Mouse (Mus musculus): ENCODE results near the gene Pdx1. TPM values are rescaled to one million over a fixed set of nuclear protein-coding genes. Genes with fewer than 3 reads are reported as not detected.

Pdx1 gene
- not detected in 2 replicates for polyA plus RNA-seq (2012; ENCODE audit: insufficient read depth, insufficient read length, low replicate concordance, missing spikeins)

DNA sequence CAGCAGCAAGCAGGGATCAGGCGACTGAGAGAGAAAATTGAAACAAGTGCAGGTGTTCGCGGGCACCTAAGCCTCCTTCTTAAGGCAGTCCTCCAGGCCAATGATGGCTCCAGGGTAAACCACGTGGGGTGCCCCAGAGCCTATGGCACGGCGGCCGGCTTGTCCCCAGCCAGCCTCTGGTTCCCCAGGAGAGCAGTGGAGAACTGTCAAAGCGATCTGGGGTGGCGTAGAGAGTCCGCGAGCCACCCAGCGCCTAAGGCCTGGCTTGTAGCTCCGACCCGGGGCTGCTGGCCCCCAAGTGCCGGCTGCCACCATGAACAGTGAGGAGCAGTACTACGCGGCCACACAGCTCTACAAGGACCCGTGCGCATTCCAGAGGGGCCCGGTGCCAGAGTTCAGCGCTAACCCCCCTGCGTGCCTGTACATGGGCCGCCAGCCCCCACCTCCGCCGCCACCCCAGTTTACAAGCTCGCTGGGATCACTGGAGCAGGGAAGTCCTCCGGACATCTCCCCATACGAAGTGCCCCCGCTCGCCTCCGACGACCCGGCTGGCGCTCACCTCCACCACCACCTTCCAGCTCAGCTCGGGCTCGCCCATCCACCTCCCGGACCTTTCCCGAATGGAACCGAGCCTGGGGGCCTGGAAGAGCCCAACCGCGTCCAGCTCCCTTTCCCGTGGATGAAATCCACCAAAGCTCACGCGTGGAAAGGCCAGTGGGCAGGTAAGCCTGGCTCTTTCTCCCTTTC lies at the start of gene Pdx1:
Gene Pdx1 (plus strand): TSS at position 34 of the 747 bp plus-strand sequence.
- H3K4me1 ChIP-seq (ENCODE audit: control insufficient read depth, insufficient read depth, low read length) = no peaks in the 10 kb centered on the region
- 2% methylated on average over 44 of the region's 44 CpGs for WGBS
- H3K4me3 ChIP-seq (ENCODE audit: insufficient read depth, low read depth, low read length) = no peak within 1 kb of the TSS
- TF ChIP-seq CTCF (IDR thresholded peaks at IDR 0.05; ENCODE audit: insufficient read depth, low read depth, low read length) (no peak), POLR2A (IDR thresholded peaks at IDR 0.05; ENCODE audit: insufficient read depth, low read depth, low read length) (no peak)
- H3K27ac ChIP-seq (ENCODE audit: insufficient read depth, low read depth, low read length) = no peak within 1 kb of the TSS

DNA sequence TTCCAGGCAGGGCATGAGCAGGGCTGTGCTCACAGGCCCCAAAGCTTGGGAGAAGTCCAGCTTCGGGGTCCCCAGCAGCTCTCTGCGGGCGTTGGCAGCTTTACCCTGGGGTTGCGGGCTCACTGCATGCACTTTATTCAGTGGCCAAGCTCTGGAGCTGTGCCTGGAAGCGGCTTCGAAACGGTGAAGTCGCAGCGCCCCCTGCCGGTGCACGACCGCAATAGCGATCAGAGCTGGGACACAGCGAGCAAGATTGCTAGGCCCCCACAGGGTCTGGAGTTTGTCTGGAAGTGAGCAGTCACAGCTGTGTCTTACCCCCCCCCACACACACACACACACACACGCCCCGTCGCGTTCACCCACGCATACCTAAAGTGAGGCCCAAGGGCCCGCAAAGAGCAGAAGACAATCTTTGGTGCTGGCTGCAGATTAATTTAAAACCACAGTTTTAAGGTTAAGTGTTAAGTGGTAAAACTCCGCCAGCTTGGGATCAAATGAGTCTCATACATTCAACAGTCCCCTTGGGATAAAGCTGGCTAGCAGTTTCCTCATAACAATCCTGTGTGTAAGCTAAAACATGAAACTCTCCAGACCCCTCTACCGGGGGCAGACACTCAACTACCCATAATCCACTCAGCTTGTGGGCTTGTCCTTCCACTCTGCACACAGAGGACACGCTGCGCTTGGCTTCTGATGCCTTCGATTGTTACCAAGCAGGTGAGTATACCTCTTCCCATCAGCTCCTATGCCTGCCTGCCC lies 42.2 kb upstream of the Pdx1 start:
- no peak overlapping the region for H3K27ac ChIP-seq (ENCODE audit: insufficient read depth, low read depth, low read length)
- no peak overlapping the region for H3K4me3 ChIP-seq (ENCODE audit: insufficient read depth, low read depth, low read length)
- peak; percentile 92 for TF ChIP-seq CTCF (IDR thresholded peaks at IDR 0.05; ENCODE audit: insufficient read depth, low read depth, low read length)
- no peak for TF ChIP-seq POLR2A (IDR thresholded peaks at IDR 0.05; ENCODE audit: insufficient read depth, low read depth, low read length)
- peaks cover 2% of the 10 kb centered on the region; the same call in 1 of the 2 replicates for H3K4me1 ChIP-seq (ENCODE audit: control insufficient read depth, insufficient read depth, low read length)
- WGBS = 18% methylated on average over 25 of the region's 25 CpGs

DNA sequence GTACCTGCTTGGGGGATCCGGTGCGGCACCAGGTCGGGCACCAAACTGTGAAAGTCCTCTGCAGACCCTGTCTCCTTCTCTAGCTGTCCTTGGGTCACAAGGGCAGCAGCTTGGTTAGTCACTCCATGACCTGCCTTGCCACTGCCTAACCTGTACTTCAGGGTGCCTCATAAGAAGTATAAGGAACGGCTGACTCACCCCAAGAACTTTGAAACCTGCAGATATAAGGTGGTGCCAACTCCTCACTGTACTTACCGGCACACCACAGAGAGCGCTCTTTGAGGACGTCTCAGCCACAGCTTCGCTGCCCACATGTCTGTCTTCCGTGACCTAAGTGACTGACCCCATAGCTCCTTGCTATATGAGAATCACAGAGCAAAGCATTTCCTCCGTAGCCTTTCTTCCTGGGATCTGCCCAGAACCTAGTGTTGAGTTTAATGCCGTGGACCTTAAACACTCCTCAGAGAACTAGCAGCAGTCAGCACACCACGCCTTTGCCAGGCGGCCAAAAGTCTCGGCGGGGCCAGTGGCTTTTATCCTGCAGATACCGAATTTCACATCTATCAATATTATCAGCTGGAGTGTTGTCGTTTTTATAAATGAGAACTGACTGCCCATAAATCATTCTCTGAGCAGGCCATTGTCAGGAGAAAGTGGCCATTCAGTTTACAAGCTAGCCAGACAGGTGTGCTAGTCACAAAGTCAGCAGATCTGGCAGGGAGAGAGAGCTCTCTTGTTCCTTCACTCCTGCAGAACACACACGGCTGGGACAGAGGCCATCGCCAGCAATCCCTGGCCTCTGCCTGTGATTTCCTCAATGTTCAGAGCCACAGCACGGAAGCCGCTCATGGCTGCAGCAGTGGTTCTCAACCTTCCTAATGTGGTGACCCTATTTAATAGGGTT lies 34.1 kb upstream of the Pdx1 start:
- 82% methylated on average over 21 of the region's 21 CpGs for WGBS

DNA sequence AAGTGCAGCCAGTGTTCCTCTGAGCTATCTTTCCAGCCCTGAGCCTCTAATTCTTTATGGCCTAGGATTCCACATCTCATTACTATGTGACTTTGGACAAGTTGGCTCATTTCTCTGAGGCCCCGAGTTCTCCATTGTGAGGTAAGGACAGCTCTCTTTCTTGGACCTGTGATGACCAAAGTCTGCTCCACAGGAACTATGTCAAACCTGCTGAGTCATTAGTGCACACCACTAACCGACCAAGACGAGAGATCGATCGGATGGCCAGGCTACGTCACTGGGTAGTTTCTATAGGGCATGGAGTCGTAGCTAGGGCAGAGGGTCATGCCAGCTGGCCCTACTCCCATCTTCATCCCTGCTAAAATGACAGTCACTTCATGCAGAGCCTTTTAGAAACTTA lies 25.9 kb upstream of the Pdx1 start:
- Histone ChIP-seq H3K27ac (ENCODE audit: insufficient read depth, low read depth, low read length) (no peak overlapping the region), H3K4me3 (ENCODE audit: insufficient read depth, low read depth, low read length) (no peak overlapping the region), H3K4me1 (ENCODE audit: control insufficient read depth, insufficient read depth, low read length) (no peaks in the 10 kb centered on the region)
- TF ChIP-seq POLR2A (IDR thresholded peaks at IDR 0.05; ENCODE audit: insufficient read depth, low read depth, low read length) = no peak
- TF ChIP-seq CTCF (IDR thresholded peaks at IDR 0.05; ENCODE audit: insufficient read depth, low read depth, low read length) = no peak
- WGBS = 89% methylated on average over 7 of the region's 7 CpGs

More for the DNA sequence above, 34.1 kb upstream of the Pdx1 start:
- no peak for TF ChIP-seq POLR2A (IDR thresholded peaks at IDR 0.05; ENCODE audit: insufficient read depth, low read depth, low read length)
- TF ChIP-seq CTCF (IDR thresholded peaks at IDR 0.05; ENCODE audit: insufficient read depth, low read depth, low read length) = no peak
- no peak overlapping the region for H3K27ac ChIP-seq (ENCODE audit: insufficient read depth, low read depth, low read length)
- no peaks in the 10 kb centered on the region for H3K4me1 ChIP-seq (ENCODE audit: control insufficient read depth, insufficient read depth, low read length)
- no peak overlapping the region for H3K4me3 ChIP-seq (ENCODE audit: insufficient read depth, low read depth, low read length)

DNA sequence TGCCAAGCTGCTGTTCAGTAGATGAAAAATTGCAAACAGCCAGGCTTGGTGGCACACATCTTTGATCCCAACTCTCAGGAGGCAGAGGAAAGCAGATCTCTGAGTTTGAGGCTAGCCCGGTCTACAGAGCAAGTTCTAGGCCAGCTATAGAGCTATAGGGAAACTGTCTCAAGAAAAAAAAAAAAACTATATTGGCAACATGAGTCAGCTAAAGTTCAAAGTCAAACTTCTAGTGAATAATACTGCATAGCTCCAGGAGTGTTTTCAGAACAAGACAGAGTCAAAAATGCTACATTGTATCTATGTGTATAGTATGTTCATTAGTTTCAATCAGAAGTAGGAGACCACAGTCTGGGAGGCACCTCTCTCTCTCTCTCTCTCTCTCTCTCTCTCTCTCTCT lies 9.6 kb upstream of the Pdx1 start:
- H3K27ac ChIP-seq (ENCODE audit: insufficient read depth, low read depth, low read length) = no peak overlapping the region
- TF ChIP-seq POLR2A (IDR thresholded peaks at IDR 0.05; ENCODE audit: insufficient read depth, low read depth, low read length) = no peak
- TF ChIP-seq CTCF (IDR thresholded peaks at IDR 0.05; ENCODE audit: insufficient read depth, low read depth, low read length) = no peak
- no peaks in the 10 kb centered on the region for H3K4me1 ChIP-seq (ENCODE audit: control insufficient read depth, insufficient read depth, low read length)
- no peak overlapping the region for H3K4me3 ChIP-seq (ENCODE audit: insufficient read depth, low read depth, low read length)
- 92% methylated on average over 1 of the region's 1 CpGs for WGBS

DNA sequence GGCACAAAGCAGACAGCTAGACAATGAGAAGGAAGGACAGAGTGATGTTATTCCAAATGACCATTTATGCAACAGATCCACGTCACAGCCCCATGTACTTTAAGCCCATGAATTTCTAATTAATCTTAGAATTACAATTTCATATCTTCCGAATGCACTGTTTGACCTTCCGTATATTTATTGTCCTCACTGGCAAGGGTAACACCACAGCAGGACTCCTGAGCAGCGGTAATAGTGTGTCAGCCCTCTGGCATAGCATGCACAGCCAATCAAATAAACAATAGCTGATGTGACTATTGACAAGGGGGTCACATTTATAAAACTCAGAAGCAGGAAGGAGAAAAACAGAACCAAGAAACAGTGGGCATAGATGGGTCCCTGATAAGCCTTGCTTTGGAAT lies 9.0 kb upstream of the Pdx1 start:
- Histone ChIP-seq H3K27ac (ENCODE audit: insufficient read depth, low read depth, low read length) (no peak overlapping the region), H3K4me3 (ENCODE audit: insufficient read depth, low read depth, low read length) (no peak overlapping the region), H3K4me1 (ENCODE audit: control insufficient read depth, insufficient read depth, low read length) (no peaks in the 10 kb centered on the region)
- TF ChIP-seq POLR2A (IDR thresholded peaks at IDR 0.05; ENCODE audit: insufficient read depth, low read depth, low read length) (no peak), CTCF (IDR thresholded peaks at IDR 0.05; ENCODE audit: insufficient read depth, low read depth, low read length) (no peak)
- WGBS = 72% methylated on average over 4 of the region's 4 CpGs

DNA sequence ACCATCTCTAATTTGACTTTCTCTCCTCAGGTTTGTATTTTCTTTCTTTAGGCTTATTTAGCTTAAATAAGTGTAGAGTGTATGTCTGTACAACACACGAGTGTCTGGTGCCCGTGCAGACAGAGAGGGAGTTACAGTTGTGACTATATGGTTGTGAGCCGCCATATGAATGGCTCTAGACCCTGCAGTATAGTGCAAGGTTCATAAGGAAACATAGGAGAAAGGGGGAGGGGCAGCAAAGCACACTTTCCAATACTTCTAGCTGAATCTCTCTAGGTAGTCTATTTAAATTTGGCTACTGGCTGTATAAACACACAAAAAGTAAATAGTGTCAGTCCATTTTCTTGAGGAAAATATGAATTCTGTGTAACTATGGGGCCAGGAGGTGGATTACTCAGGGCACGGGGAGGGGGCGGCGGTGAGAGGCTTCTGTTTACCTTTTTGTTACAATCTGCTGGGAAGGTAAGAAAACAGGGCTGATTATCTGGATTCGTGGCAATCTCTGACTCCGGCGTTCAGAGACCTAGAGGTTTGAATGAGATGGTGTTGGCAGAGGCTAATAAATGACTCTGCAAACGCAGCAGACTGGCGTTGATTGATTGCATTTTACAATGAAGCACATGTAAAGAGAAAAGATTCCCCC lies 7.7 kb upstream of the Pdx1 start:
- Histone ChIP-seq H3K27ac (ENCODE audit: insufficient read depth, low read depth, low read length) (no peak overlapping the region), H3K4me1 (ENCODE audit: control insufficient read depth, insufficient read depth, low read length) (no peaks in the 10 kb centered on the region), H3K4me3 (ENCODE audit: insufficient read depth, low read depth, low read length) (no peak overlapping the region)
- WGBS = 60% methylated on average over 11 of the region's 11 CpGs
- TF ChIP-seq POLR2A (IDR thresholded peaks at IDR 0.05; ENCODE audit: insufficient read depth, low read depth, low read length) (no peak), CTCF (IDR thresholded peaks at IDR 0.05; ENCODE audit: insufficient read depth, low read depth, low read length) (no peak)

DNA sequence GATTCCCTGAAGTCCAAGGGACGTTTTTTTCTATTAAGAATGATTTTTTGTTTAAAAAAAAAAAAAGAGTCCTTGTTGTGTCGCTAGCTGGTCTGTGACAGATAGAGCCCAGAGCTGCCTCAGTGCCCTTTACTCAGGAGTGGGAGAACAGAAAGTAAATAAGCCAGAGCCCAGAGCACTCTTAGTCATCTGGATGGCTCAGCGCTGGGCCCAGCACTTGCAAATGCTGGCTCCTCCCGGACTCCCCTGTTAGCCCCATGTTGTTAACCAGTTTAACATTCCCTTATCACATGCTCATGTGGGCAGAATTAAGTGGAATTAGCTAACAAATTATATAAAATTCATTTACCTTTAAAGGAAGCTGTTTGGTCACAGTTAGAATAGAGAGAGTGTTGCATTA lies 5.8 kb upstream of the Pdx1 start:
- H3K4me1 ChIP-seq (ENCODE audit: control insufficient read depth, insufficient read depth, low read length) = no peaks in the 10 kb centered on the region
- TF ChIP-seq POLR2A (IDR thresholded peaks at IDR 0.05; ENCODE audit: insufficient read depth, low read depth, low read length) (no peak), CTCF (IDR thresholded peaks at IDR 0.05; ENCODE audit: insufficient read depth, low read depth, low read length) (no peak)
- WGBS = 78% methylated on average over 4 of the region's 4 CpGs
- no peak overlapping the region for H3K27ac ChIP-seq (ENCODE audit: insufficient read depth, low read depth, low read length)
- no peak overlapping the region for H3K4me3 ChIP-seq (ENCODE audit: insufficient read depth, low read depth, low read length)
